Mouse (Mus musculus): ENCODE measurements around the gene Rasal3. TPM values are rescaled to one million over a fixed set of nuclear protein-coding genes. Genes with fewer than 3 reads are reported as not detected.

Gene Rasal3
- polyA plus RNA-seq, 1 experiment from 2014 or later, result 0.70 TPM

- peak overlapping the region; percentile 85 for H3K4me3 ChIP-seq (ENCODE audit: low read depth, low read length)
- peak; percentile 96 for ATAC-seq (ENCODE audit: low FRiP score)
Observed at GRCm38 (mm10) chr17:32364331-32364730, 39.1 kb downstream of the Rasal3 start.

GRCm38 (mm10) chr17:32363821-32364301 is 39.5 kb downstream of the Rasal3 start:
- H3K27ac ChIP-seq (ENCODE audit: low read depth, low read length), result peak overlapping the region; percentile 50
- H3K4me2 ChIP-seq, result peak overlapping the region; percentile 48
- H3K9ac ChIP-seq (ENCODE audit: low read length), result peak overlapping the region; percentile 94
- H3K4me1 ChIP-seq (ENCODE audit: control insufficient read depth, insufficient read depth, low read length), result peaks cover 10% of the 10 kb centered on the region
- ATAC-seq (ENCODE audit: low FRiP score) (peak; percentile 68), DNase-seq (ENCODE audit: low spot score, missing footprints) (peak; percentile 94)
- H3K4me3 ChIP-seq (ENCODE audit: low read depth, low read length), result peak overlapping the region; percentile 85
- under 1% methylated on average over 38 of the region's 50 CpGs for WGBS
- H3K36me3 ChIP-seq (ENCODE audit: control insufficient read depth, insufficient read depth, low read length), result peaks cover 18% of the 10 kb centered on the region; the same call in 1 of the 2 replicates
- no peaks in the 10 kb centered on the region for H3K27me3 ChIP-seq (ENCODE audit: control insufficient read depth, insufficient read depth, low read length)
- H3K9me3 ChIP-seq (ENCODE audit: control insufficient read depth, low read length), result no peaks in the 10 kb centered on the region

More at GRCm38 (mm10) chr17:32364331-32364730, 39.1 kb downstream of the Rasal3 start:
- Histone ChIP-seq H3K27me3 (ENCODE audit: control insufficient read depth, insufficient read depth, low read length) (no peaks in the 10 kb centered on the region), H3K9me3 (ENCODE audit: control insufficient read depth, low read length) (no peaks in the 10 kb centered on the region), H3K4me1 (ENCODE audit: control insufficient read depth, insufficient read depth, low read length) (peaks cover 10% of the 10 kb centered on the region), H3K4me2 (peak overlapping the region; percentile 46), H3K36me3 (ENCODE audit: control insufficient read depth, insufficient read depth, low read length) (peaks cover 13% of the 10 kb centered on the region; the same call in 1 of the 2 replicates), H3K27ac (ENCODE audit: low read depth, low read length) (peak overlapping the region; percentile 50; the same call in 1 of the 2 replicates), H3K9ac (ENCODE audit: low read length) (peak overlapping the region; percentile 94)
- under 1% methylated on average over 32 of the region's 47 CpGs for WGBS
- peak; percentile 99 for DNase-seq (ENCODE audit: low spot score, missing footprints)

GRCm38 (mm10) chr17:32362686-32363085 is 40.7 kb downstream of the Rasal3 start:
- Histone ChIP-seq H3K36me3 (ENCODE audit: control insufficient read depth, insufficient read depth, low read length) (peaks cover 28% of the 10 kb centered on the region), H3K9ac (ENCODE audit: low read length) (peak overlapping the region; percentile 94; the same call in 1 of the 2 replicates), H3K27me3 (ENCODE audit: control insufficient read depth, insufficient read depth, low read length) (no peaks in the 10 kb centered on the region), H3K4me1 (ENCODE audit: control insufficient read depth, insufficient read depth, low read length) (peaks cover 10% of the 10 kb centered on the region), H3K27ac (ENCODE audit: low read depth, low read length) (no peak overlapping the region), H3K4me2 (peak overlapping the region; percentile 48), H3K4me3 (ENCODE audit: low read depth, low read length) (no peak overlapping the region; the same call in 1 of the 2 replicates), H3K9me3 (ENCODE audit: control insufficient read depth, low read length) (no peaks in the 10 kb centered on the region)
- DNase-seq (ENCODE audit: low spot score, missing footprints), result peak; percentile 62
- ATAC-seq (ENCODE audit: low FRiP score), result no peak
- WGBS, result 84% methylated on average over 4 of the region's 4 CpGs

- WGBS, result 91% methylated on average over 16 of the region's 18 CpGs
- H3K4me1 ChIP-seq (ENCODE audit: control insufficient read depth, insufficient read depth, low read length), result peaks cover 10% of the 10 kb centered on the region
- DNase-seq (ENCODE audit: low spot score, missing footprints) (no peak), ATAC-seq (ENCODE audit: low FRiP score) (no peak)
- H3K4me2 ChIP-seq, result no peak overlapping the region
- H3K4me3 ChIP-seq (ENCODE audit: low read depth, low read length), result no peak overlapping the region
- no peaks in the 10 kb centered on the region for H3K27me3 ChIP-seq (ENCODE audit: control insufficient read depth, insufficient read depth, low read length)
- H3K9me3 ChIP-seq (ENCODE audit: control insufficient read depth, low read length), result no peaks in the 10 kb centered on the region
- H3K27ac ChIP-seq (ENCODE audit: low read depth, low read length), result no peak overlapping the region
- H3K9ac ChIP-seq (ENCODE audit: low read length), result no peak overlapping the region
- H3K36me3 ChIP-seq (ENCODE audit: control insufficient read depth, insufficient read depth, low read length), result peaks cover 38% of the 10 kb centered on the region
Observed at GRCm38 (mm10) chr17:32359928-32360327, 43.5 kb downstream of the Rasal3 start.

GRCm38 (mm10) chr17:32358943-32359340 is 44.4 kb downstream of the Rasal3 start:
- ATAC-seq (ENCODE audit: low FRiP score), result no peak

GRCm38 (mm10) chr17:32358192-32358942 is 45.0 kb downstream of the Rasal3 start:
- no peak overlapping the region for H3K27ac ChIP-seq (ENCODE audit: low read depth, low read length)
- H3K9me3 ChIP-seq (ENCODE audit: control insufficient read depth, low read length), result no peaks in the 10 kb centered on the region
- H3K36me3 ChIP-seq (ENCODE audit: control insufficient read depth, insufficient read depth, low read length), result peaks cover 44% of the 10 kb centered on the region
- ATAC-seq (ENCODE audit: low FRiP score), result no peak
- peak; percentile 68 for DNase-seq (ENCODE audit: low spot score, missing footprints)
- 93% methylated on average over 7 of the region's 7 CpGs for whole genome bisulfite sequencing
- H3K4me2 ChIP-seq, result no peak overlapping the region
- H3K27me3 ChIP-seq (ENCODE audit: control insufficient read depth, insufficient read depth, low read length), result no peaks in the 10 kb centered on the region
- H3K9ac ChIP-seq (ENCODE audit: low read length), result no peak overlapping the region
- peaks cover 12% of the 10 kb centered on the region for H3K4me1 ChIP-seq (ENCODE audit: control insufficient read depth, insufficient read depth, low read length)
- H3K4me3 ChIP-seq (ENCODE audit: low read depth, low read length), result no peak overlapping the region

More at GRCm38 (mm10) chr17:32358943-32359340, 44.4 kb downstream of the Rasal3 start:
- H3K9me3 ChIP-seq (ENCODE audit: control insufficient read depth, low read length), result no peaks in the 10 kb centered on the region
- H3K4me1 ChIP-seq (ENCODE audit: control insufficient read depth, insufficient read depth, low read length), result peaks cover 12% of the 10 kb centered on the region
- H3K4me3 ChIP-seq (ENCODE audit: low read depth, low read length), result no peak overlapping the region
- H3K27me3 ChIP-seq (ENCODE audit: control insufficient read depth, insufficient read depth, low read length), result no peaks in the 10 kb centered on the region
- no peak overlapping the region for H3K4me2 ChIP-seq
- no peak overlapping the region for H3K9ac ChIP-seq (ENCODE audit: low read length)
- no peak overlapping the region for H3K27ac ChIP-seq (ENCODE audit: low read depth, low read length)
- WGBS, result 97% methylated on average over 6 of the region's 6 CpGs
- peaks cover 44% of the 10 kb centered on the region for H3K36me3 ChIP-seq (ENCODE audit: control insufficient read depth, insufficient read depth, low read length)
- peak; percentile 49 for DNase-seq (ENCODE audit: low spot score, missing footprints)

GRCm38 (mm10) chr17:32356766-32357760 is 46.3 kb downstream of the Rasal3 start:
- Histone ChIP-seq H3K9ac (ENCODE audit: low read length) (no peak overlapping the region), H3K4me2 (no peak overlapping the region), H3K4me3 (ENCODE audit: low read depth, low read length) (no peak overlapping the region), H3K27me3 (ENCODE audit: control insufficient read depth, insufficient read depth, low read length) (no peaks in the 10 kb centered on the region), H3K4me1 (ENCODE audit: control insufficient read depth, insufficient read depth, low read length) (peaks cover 2% of the 10 kb centered on the region), H3K9me3 (ENCODE audit: control insufficient read depth, low read length) (no peaks in the 10 kb centered on the region), H3K36me3 (ENCODE audit: control insufficient read depth, insufficient read depth, low read length) (peaks cover 44% of the 10 kb centered on the region), H3K27ac (ENCODE audit: low read depth, low read length) (no peak overlapping the region)
- ATAC-seq (ENCODE audit: low FRiP score), result no peak
- DNase-seq (ENCODE audit: low spot score, missing footprints), result peak; percentile 82
- 82% methylated on average over 24 of the region's 24 CpGs for WGBS

GRCm38 (mm10) chr17:32356281-32356680 is 47.1 kb downstream of the Rasal3 start:
- WGBS, result 86% methylated on average over 9 of the region's 9 CpGs
- no peaks in the 10 kb centered on the region for H3K9me3 ChIP-seq (ENCODE audit: control insufficient read depth, low read length)
- no peak overlapping the region for H3K4me3 ChIP-seq (ENCODE audit: low read depth, low read length)
- no peaks in the 10 kb centered on the region for H3K27me3 ChIP-seq (ENCODE audit: control insufficient read depth, insufficient read depth, low read length)
- peaks cover 41% of the 10 kb centered on the region for H3K36me3 ChIP-seq (ENCODE audit: control insufficient read depth, insufficient read depth, low read length)
- H3K4me2 ChIP-seq, result no peak overlapping the region
- H3K4me1 ChIP-seq (ENCODE audit: control insufficient read depth, insufficient read depth, low read length), result peaks cover 2% of the 10 kb centered on the region
- H3K9ac ChIP-seq (ENCODE audit: low read length), result no peak overlapping the region
- no peak overlapping the region for H3K27ac ChIP-seq (ENCODE audit: low read depth, low read length)
- no peak for ATAC-seq (ENCODE audit: low FRiP score)
- peak; percentile 45 for DNase-seq (ENCODE audit: low spot score, missing footprints)
